Mouse (Mus musculus): Measurements from ENCODE around the gene Exoc6b. TPM values are rescaled to one million over a fixed set of nuclear protein-coding genes. Genes with fewer than 3 reads are reported as not detected.

Exoc6b gene
- polyA plus RNA-seq, 1 experiment from 2014 or later = 2.0 TPM

DNA sequence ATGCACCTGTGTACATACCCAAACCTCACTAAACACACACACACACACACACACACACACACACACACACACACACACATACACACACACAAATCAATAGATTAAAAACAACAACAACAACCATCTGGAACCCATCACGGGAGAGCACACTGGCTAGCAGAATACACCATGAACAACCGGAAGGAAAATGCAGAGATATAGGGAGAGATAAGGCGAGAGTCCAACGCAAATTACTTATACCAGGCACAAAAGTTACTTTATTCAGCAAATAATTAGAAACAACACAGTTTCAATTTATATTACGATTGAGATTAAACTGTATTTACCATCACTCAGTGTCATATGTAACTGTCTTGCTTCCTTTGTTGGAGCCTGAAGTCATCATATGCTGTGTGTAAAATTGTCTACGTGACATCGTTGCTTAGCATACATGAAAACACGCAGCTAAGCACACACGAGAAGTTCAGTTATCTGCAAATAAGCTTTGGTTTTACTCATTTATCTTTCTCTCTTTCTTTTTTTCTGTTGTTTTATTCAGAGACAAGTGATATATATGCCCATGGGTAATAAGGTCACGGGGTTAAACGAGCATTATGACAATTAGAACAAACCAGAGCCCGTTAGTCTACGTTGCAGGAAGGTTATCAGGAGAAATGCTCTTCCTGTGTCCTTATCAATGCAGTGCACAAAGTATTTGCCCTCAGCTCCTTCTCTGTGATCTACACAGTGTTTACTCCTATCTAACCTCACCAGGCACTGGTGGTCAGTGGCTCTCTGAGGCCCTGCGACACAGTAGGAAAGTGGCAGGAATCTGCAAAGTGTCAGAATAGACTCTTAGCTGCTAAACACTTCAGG lies 186.4 kb downstream of the Exoc6b start:
- H3K27ac ChIP-seq (ENCODE audit: low read depth) = 0 out of 2 replicates have a peak overlapping the region, but pooled peaks have one; percentile 39
- TF ChIP-seq CTCF (IDR thresholded peaks at IDR 0.05; ENCODE audit: low read depth) (0 out of 2 replicates have a peak, but pooled peaks have one; percentile 3), EP300 (IDR thresholded peaks at IDR 0.05; ENCODE audit: low read depth) (peak; percentile 97)
- H3K4me3 ChIP-seq (ENCODE audit: low read depth, low read length) = no peak overlapping the region
- H3K4me2 ChIP-seq (ENCODE audit: low read depth, low read length) = peak overlapping the region; percentile 52
- WGBS (ENCODE audit: insufficient replicate concordance) = 23% methylated on average over 14 of the region's 14 CpGs
- H3K36me3 ChIP-seq (replicated peaks; ENCODE audit: insufficient read depth, low read length) = no peaks in the 10 kb centered on the region
- peaks cover 17% of the 10 kb centered on the region for H3K4me1 ChIP-seq (ENCODE audit: insufficient read depth)
- ATAC-seq (peak; percentile 97), DNase-seq (peak; percentile 16)
- no peaks in the 10 kb centered on the region for H3K9me3 ChIP-seq (ENCODE audit: low read length)
- no peak overlapping the region; the same call in 1 of the 2 replicates for H3K9ac ChIP-seq (replicated peaks)
- H3K27me3 ChIP-seq (ENCODE audit: insufficient read depth, low read length) = no peaks in the 10 kb centered on the region

DNA sequence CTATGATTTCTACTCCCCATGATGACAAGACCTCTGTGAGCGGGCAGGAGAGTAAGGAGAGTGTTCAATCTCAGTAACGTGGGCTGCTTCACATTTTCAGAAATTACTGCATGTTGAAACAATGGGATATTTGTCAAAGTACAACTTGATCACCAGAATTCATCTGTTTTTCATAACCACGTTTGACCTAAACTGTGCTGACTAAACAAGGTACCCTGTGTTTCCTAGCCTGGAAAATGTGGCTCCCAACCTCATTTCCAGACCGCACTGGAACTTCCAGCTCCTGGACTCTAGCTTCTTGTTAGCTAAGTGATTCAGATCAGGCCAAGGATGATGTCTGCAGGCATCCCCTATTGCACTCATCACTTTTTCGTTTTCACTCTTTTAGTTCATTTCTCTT lies 193.4 kb downstream of the Exoc6b start:
- Histone ChIP-seq H3K27ac (ENCODE audit: low read depth) (no peak overlapping the region), H3K4me3 (ENCODE audit: low read depth, low read length) (no peak overlapping the region), H3K27me3 (ENCODE audit: insufficient read depth, low read length) (no peaks in the 10 kb centered on the region), H3K36me3 (replicated peaks; ENCODE audit: insufficient read depth, low read length) (no peaks in the 10 kb centered on the region), H3K4me1 (ENCODE audit: insufficient read depth) (no peaks in the 10 kb centered on the region), H3K9ac (replicated peaks) (no peak overlapping the region), H3K4me2 (ENCODE audit: low read depth, low read length) (no peak overlapping the region), H3K9me3 (ENCODE audit: low read length) (no peaks in the 10 kb centered on the region)
- ATAC-seq = no peak
- no peak for DNase-seq
- no peak for TF ChIP-seq EP300 (IDR thresholded peaks at IDR 0.05; ENCODE audit: low read depth)
- TF ChIP-seq CTCF (IDR thresholded peaks at IDR 0.05; ENCODE audit: low read depth) = no peak
- WGBS (ENCODE audit: insufficient replicate concordance) = 76% methylated on average over 5 of the region's 5 CpGs

DNA sequence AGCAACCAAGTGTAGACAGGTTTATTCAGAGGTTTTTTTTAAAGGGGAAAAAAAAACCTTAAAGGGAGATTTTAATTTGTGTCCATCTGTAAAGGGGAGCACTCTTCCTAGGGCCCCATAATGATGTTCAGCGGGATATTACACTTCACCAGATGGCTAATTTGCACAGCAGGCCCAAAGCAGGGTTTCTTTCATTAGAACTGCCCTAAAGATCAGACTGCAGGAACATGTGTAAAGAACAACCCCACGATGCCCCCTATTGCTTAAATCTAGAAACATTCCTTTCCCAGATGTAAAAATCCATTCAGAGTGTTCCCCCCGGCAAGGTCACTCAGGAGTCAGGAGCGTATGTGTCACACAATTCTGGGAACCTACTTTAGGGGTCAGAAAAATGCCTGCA lies 202.2 kb downstream of the Exoc6b start:
- Histone ChIP-seq H3K4me2 (ENCODE audit: low read depth, low read length) (no peak overlapping the region), H3K27ac (ENCODE audit: low read depth) (no peak overlapping the region), H3K4me1 (ENCODE audit: insufficient read depth) (no peaks in the 10 kb centered on the region), H3K9ac (replicated peaks) (no peak overlapping the region), H3K9me3 (ENCODE audit: low read length) (no peaks in the 10 kb centered on the region), H3K4me3 (ENCODE audit: low read depth, low read length) (no peak overlapping the region), H3K36me3 (replicated peaks; ENCODE audit: insufficient read depth, low read length) (no peaks in the 10 kb centered on the region), H3K27me3 (ENCODE audit: insufficient read depth, low read length) (no peaks in the 10 kb centered on the region)
- no peak for ATAC-seq
- DNase-seq = no peak
- WGBS (ENCODE audit: insufficient replicate concordance) = 49% methylated on average over 4 of the region's 4 CpGs
- no peak for TF ChIP-seq EP300 (IDR thresholded peaks at IDR 0.05; ENCODE audit: low read depth)
- no peak for TF ChIP-seq CTCF (IDR thresholded peaks at IDR 0.05; ENCODE audit: low read depth)

DNA sequence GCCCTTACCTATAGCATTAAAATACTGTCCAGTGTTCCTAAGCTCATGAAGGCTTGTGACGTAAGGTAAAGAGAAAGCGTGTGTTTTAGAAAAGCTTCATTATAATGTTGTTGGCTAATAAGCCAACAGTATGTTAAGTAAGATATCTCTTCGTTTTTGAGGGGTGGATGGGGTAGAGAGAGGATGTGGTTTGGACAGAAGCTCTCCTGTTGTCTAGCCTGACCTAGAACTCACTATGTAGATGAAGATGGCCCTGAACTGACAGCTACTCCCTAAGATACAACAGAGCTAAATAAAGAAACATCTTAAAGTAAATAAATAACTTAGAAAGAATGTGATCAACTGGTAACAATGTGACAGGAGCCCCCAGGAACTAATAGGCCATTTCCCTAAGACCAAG lies 204.7 kb downstream of the Exoc6b start:
- WGBS (ENCODE audit: insufficient replicate concordance) = 66% methylated on average over 3 of the region's 3 CpGs
- no peaks in the 10 kb centered on the region for H3K27me3 ChIP-seq (ENCODE audit: insufficient read depth, low read length)
- DNase-seq = no peak
- no peak overlapping the region for H3K4me2 ChIP-seq (ENCODE audit: low read depth, low read length)
- no peak overlapping the region for H3K4me3 ChIP-seq (ENCODE audit: low read depth, low read length)
- no peaks in the 10 kb centered on the region for H3K4me1 ChIP-seq (ENCODE audit: insufficient read depth)
- ATAC-seq = no peak
- TF ChIP-seq CTCF (IDR thresholded peaks at IDR 0.05; ENCODE audit: low read depth) = no peak
- no peak for TF ChIP-seq EP300 (IDR thresholded peaks at IDR 0.05; ENCODE audit: low read depth)
- no peak overlapping the region for H3K9ac ChIP-seq (replicated peaks)
- no peak overlapping the region for H3K27ac ChIP-seq (ENCODE audit: low read depth)
- H3K36me3 ChIP-seq (replicated peaks; ENCODE audit: insufficient read depth, low read length) = no peaks in the 10 kb centered on the region
- H3K9me3 ChIP-seq (ENCODE audit: low read length) = no peaks in the 10 kb centered on the region

DNA sequence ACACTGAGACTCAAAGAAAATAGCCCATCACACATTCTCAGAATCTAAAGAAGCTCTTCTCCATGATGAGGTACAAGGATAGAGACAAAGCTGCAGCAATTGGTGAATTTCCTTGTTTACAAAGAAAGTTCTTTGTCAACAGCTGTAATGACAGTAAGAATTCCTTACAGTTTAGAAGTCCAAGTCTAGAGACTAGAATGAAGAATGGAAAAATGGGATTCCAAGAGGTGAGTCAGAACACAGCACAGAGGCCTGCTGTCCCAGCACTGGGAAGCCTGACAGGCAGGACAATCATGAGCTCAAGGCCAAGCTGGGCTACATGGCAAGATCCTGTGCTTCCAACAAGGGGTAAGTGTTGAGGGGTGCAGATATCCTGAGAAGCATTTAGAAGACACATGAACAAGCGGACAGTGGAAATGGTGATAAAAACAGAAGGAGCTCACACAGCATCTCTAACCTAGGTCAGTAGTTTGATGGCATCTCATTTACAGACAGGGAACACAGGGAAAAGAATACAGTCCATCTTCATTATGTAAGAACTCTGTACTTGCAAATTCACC lies 205.4 kb downstream of the Exoc6b start:
- no peak for DNase-seq
- Histone ChIP-seq H3K4me2 (ENCODE audit: low read depth, low read length) (no peak overlapping the region), H3K27ac (ENCODE audit: low read depth) (no peak overlapping the region), H3K27me3 (ENCODE audit: insufficient read depth, low read length) (no peaks in the 10 kb centered on the region), H3K4me3 (ENCODE audit: low read depth, low read length) (no peak overlapping the region), H3K9me3 (ENCODE audit: low read length) (no peaks in the 10 kb centered on the region), H3K4me1 (ENCODE audit: insufficient read depth) (no peaks in the 10 kb centered on the region), H3K36me3 (replicated peaks; ENCODE audit: insufficient read depth, low read length) (no peaks in the 10 kb centered on the region), H3K9ac (replicated peaks) (no peak overlapping the region)
- no peak for ATAC-seq
- WGBS (ENCODE audit: insufficient replicate concordance) = 87% methylated on average over 1 of the region's 1 CpGs
- no peak for TF ChIP-seq EP300 (IDR thresholded peaks at IDR 0.05; ENCODE audit: low read depth)

DNA sequence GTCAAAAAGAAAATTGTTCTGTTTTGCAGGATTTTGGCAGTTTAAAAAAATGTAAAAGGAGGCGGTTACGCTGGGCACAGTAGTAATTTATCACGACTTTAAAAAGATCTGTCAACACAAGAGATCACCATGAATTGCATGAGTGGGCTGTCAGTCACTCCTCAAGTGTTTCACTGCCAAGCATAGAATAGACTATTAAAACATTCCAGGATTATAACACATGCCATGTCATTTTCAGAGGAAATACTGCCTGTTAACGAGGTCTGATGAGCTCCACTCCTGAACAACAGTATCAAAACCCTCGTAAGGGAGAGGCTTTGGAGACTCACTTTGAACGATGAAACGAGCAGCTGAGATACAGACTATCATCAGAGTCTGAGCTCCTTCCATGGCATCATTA lies 223.6 kb downstream of the Exoc6b start:
- H3K36me3 ChIP-seq (replicated peaks; ENCODE audit: insufficient read depth, low read length) = no peaks in the 10 kb centered on the region; the same call in 1 of the 2 replicates
- H3K4me3 ChIP-seq (ENCODE audit: low read depth, low read length) = no peak overlapping the region
- H3K27me3 ChIP-seq (ENCODE audit: insufficient read depth, low read length) = no peaks in the 10 kb centered on the region
- DNase-seq (no peak), ATAC-seq (no peak)
- H3K4me1 ChIP-seq (ENCODE audit: insufficient read depth) = no peaks in the 10 kb centered on the region
- no peak overlapping the region for H3K4me2 ChIP-seq (ENCODE audit: low read depth, low read length)
- no peak overlapping the region for H3K9ac ChIP-seq (replicated peaks)
- WGBS (ENCODE audit: insufficient replicate concordance) = 76% methylated on average over 7 of the region's 7 CpGs
- TF ChIP-seq CTCF (IDR thresholded peaks at IDR 0.05; ENCODE audit: low read depth) (no peak), EP300 (IDR thresholded peaks at IDR 0.05; ENCODE audit: low read depth) (no peak)
- H3K27ac ChIP-seq (ENCODE audit: low read depth) = no peak overlapping the region
- H3K9me3 ChIP-seq (ENCODE audit: low read length) = no peaks in the 10 kb centered on the region
